Mouse (Mus musculus) cerebellum, adult 8-10 months (tissue): ENCODE measurements around the gene Stub1.
"Not testable (repeated sequence)": the region's sequence is repeated elsewhere in the genome, so short reads cannot be mapped to it uniquely, and the experiment has no call there.

Experiments
- DNase-seq: peaks from one replicate; pipeline ENCODE4 v3.0.0; 2022

The Stub1 gene

DNA sequence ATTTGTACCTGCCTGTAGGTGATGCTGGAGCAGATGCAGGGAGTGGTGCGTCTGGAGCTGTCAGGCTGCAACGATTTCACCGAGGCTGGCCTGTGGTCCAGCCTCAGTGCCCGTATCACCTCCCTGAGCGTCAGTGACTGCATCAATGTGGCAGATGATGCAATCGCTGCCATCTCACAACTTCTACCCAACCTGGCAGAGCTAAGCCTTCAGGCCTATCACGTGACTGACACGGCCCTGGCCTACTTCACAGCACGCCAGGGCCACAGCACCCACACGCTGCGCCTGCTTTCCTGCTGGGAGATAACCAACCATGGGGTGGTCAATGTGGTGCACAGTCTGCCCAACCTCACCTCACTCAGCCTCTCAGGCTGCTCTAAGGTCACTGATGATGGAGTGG, 15.5 kb downstream of the Stub1 start:
- no peak for DNase-seq

DNA sequence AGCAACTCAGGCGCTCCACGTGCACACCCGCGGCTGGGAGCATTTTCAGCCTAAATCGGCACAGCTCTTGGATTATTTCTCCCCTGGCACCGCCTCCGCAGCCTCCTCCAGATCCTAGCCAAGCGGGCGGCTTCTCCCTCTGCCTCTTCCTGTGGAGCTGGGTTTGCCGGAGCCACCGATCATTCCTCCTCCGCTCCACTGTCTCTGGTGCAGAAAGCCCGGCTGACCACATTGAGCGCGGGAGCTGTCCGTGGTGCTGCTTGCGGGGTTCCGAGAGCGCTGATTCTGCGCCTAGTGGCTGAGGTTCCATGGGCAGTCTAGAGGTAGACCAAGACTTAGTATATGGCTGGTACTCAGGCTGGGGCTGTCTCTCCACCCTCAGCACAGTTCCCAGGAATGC, 19.7 kb downstream of the Stub1 start:
- peak; percentile 61 for DNase-seq

DNA sequence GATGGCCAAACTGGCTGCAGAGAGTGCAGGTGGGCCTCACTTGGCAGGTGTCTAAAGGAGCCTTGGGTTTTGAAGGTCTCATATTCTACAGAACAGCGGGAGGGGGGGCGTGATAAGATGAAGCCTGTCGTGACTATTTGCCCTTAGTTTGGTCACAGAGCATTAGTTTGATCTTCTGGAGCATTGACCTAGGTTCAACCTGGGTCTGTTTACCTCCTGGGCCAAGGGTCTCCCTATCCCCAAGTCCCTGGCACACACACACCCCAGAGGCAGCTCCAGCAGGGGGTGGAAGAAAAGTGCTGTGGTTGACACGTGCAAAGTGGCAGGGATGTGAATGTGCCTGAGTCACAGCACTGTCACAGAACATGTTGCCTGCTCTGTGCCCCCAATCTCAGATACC, 22.3 kb downstream of the Stub1 start:
- DNase-seq: no peak

DNA sequence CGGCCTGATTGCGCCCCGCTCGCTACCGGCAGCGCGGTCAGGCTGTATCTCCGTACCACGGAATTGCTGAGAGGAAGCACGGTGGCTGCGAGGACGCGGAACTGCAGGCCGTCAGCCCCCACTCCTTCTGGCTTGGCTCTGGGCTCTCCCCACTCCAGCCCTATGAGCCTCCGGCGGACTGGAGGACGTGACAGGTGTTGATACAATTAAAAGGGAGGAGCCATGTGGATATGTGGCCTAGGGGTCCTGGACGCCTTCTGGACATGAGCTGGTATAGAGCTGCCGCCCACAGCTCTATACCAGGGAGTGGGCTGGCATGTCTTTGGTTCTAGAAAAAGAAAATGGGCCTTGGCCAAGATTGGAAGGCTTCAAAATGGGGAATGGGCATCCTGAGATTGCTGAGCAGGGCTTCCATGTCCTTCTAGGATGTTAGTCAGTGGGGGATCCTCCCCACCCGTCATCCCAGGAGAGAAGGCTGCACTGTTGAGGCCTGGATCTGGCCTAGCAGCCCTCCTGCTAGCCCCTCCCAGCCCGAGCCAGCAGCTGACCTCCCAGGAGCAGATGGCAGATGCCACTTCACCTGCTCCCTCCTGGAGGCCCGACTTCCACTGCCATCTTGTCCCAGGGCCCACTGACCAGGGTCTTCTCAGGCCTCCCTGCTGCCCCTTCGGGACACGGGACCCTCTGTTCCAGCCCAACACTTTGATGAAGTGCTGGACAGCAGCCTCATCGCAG, 23.4 kb downstream of the Stub1 start:
- DNase-seq: peak; percentile 72

DNA sequence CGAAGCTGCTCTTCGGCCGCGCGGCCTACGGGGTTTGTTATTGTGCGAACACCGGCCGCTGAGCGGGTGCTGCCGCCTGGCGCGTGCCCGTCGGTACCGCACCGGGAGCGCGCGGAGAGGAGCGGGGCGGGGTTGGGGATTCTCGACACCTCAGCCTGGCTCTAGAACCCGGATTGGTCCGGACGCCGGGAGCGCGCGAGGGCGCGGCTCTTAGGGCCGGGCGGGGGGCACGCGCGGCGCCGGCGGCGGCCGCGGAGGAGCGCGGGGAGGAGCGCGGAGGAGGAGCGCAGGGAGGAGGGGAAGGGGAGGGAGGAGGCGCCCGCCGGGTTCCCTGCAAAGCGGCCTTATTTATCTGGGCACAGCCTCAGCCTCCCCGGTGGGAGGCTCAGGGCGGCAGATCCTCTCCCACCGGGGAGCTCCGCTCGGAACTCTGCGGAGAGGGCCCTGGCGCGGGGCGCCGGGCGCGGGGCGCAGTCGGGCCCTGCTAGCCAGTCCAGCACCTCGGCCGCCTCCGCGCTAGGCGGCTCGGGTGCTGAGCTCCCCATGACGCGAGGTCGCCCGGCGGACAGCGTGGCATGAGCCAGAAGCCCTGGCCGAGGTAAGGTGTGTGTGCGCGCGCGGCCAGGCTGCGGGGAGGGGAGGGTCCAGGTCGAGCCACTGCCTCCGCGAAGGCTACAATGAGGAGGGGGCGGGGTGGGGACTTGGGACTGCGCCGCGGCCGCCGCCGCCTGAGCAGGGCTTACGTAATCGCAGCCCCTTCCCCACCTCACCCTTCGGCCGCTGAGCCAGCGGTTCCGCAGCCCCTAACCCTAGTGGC, 24.2 kb downstream of the Stub1 start, which contains the start of gene Fbxl16:
Gene Fbxl16, plus strand, starts transcription at position 297 of the 817 bp plus-strand sequence.
- DNase-seq: peak; percentile 95

DNA sequence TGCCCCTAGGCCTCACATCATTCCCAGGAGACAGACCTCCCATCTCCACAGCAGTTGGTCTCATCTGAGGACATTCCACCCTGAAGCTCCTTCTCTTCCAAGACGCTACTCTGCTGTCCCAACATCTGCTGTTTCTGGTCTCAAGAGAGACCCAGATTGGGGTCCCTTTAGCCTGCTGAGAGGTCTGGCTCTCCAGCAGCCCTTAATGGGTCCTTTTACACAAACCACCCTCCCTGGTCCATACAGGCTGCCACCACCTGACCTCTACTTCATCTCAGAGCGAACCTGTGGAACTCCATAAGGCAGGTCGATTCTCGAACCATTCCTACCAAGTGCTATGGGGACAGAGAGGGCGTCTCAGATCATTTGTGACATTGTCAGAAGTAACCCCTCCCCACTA, 25.2 kb downstream of the Stub1 start:
- DNase-seq: no peak

DNA sequence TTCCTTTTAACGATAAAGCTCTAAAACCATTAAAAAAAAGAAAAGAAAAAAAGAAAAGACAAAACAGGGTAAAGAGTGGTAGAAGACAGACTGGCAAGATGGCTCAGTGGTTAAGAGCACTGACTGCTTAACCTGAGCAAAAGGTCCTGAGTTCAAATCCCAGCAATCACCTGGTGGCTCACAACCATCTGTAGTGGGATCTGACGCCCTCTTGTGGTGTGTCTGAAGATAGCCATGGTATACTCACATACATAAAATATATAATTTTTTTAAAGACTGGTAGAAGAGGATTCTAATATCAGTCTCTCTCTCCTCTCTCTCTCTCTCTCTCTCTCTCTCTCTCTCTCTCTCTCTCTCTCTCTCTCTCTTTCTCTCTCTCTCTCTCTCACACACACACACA, 25.8 kb downstream of the Stub1 start:
- not testable (repeated sequence) for DNase-seq

DNA sequence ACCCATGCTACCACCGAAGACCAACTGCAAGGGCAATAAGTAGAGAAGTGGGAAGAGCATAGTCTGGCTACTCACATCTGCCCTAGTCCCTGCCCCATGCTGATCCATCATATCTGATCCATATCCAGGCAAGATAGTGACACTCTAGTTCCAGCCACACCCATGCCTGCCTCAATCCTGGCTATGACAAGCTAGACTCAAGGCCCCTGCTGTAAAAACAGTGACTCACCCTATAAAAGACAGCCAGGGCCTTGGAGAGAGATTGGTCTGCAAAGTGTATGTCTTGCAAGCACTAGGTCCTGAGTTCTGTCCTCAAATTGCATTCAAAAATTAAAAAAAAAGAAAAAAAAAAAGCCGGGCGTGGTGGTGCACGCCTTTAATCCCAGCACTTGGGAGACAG, 26.7 kb downstream of the Stub1 start:
- no peak for DNase-seq

DNA sequence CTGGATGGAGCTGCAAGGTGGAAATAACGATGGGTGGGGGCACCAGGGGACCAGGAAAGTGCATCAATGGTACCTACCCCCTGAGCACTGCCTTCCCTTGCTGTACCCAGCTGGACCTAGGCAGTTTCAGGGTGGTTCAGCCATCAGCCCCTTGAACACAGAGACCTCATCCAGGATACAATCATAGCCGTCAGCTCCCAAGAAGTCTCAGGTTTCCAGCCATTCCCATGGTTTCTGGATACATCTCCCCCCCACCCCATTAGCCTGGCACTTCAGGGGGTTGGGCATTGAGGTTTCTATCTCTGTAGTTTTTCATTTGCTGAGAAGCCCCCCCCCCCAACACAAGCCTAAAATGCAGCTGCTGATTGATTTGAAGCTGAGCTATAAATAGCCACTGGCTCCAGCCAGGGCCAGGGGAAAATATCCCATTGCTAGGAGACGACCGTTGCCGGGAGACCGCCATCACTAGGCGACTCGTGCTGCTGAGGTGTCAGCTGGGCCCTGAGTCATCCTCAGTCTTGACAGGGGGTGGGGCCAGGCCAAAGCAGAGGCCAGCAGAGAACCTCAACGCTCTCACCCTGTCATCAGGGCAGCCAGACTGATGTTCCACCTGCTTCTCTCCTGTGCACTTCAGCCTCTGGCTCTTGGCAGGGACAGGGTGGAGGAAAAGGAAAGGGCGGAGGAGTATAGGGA, 30.2 kb downstream of the Stub1 start:
- DNase-seq: no peak

DNA sequence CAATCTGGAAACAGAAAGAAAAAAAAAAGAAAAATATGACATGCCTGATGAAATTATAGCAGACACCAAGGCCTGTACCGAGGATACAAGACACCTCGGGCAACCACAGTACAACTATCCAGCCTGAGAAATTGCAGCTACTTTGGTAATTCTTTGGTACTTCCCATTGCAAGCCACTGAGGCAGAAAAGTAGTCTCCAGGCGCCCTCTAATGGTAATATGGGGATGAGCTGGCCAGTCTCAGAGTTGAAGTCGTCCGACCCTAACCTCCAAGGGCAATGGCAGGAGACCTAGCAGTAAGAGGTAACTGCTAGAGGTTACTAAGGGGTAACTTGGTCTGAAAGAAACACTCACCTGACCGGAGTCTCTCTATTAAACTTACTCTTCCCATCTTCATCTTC, 32.2 kb downstream of the Stub1 start:
- DNase-seq: peak; percentile 70

DNA sequence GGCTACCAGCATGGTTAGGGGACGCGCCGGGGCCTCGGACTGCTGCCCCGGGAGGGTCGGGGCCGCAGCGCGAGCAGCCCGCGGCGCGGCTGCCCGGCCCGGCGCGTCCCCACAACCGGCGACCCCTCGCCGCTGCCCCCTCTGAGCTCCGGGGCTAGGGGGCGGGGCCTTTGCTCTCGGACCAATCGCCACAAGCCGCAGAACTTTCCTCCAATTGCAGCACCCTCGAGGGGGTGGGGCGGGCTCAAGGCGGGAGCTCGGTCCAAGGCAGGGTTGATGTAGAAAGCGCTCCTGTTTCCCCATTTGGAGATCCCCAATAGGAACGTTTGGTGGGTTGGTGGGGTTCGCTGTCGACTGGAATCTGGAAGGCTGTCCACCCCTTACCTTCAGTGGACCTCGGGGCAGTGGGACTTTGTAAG, 36.2 kb downstream of the Stub1 start, which contains the start of gene Metrn:
Gene Metrn, minus strand, starts transcription at position 186 of the 419 bp plus-strand sequence.
- peak; percentile 65 for DNase-seq

DNA sequence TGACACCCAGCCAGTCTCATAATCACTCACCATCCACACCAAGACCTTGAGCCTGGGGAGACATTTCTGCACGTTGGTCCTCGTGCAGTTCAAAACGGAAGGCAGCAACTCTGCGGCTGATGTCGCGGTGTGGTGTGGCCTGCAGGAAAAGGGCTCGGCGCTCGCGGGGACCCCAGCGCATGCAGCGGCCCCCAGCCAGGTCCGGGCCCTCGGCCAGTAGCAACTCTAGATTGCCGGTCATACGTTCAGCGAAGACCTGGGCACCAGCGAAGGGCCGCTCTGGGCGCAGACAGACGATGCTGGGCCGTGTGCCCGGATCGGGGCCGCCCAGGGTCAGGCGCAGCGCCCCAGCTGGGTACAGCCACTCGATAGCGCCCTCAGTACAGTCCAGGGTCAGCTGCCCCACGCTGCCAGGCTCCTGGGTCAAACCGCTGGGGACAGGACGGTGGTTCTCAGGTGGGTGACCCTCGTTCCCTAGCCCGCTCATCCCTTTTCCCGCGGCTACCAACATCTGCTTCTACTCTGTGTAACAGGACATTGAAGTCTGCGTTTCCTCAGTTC, 36.9 kb downstream of the Stub1 start:
- DNase-seq: no peak

DNA sequence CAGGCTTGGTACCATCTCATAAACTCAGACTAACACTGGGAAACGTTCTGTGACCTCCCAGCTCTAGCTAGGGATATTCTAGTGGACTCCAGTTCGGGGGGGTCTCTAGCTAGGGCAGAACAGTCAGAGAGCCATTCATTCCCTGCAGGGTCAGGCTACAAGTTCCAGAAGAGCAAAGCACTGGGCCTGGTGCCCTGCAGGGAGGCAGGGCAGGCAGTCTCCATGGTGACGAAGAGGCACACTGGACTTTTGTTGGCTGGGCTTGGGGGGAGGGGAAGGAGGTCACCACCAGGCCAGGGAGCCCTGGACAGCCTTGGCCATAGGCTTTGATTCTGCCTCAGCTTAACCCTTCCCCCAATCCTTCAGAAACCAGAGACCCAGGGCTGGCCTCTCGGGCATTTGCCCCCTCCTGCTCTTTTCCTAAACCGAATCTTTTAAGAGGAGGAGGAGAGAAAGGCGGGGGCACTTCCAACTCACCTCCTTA, 37.6 kb downstream of the Stub1 start, which contains the start of gene AC134908.4:
Gene AC134908.4, minus strand, starts transcription at position 51 of the 484 bp plus-strand sequence.
- no peak for DNase-seq

DNA sequence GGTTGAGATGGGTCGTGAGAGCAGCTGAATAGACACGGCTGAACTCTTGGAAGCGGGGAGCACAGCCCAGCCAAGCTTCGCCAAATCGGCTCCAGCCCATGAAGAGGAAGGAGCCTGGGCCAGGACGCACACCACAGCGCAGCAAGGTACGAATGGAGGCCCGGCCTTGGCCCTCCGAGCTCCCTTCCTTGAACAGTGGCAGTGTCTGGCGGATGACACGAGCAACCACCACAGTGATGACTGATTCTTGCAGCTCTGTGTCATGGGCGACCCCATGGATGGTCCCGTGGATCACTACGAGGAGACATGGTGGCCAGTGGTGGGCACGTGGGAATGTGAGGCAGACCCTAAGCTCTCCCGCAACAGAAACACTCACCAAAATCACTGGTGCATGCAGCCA, 38.2 kb downstream of the Stub1 start:
- DNase-seq: no peak

DNA sequence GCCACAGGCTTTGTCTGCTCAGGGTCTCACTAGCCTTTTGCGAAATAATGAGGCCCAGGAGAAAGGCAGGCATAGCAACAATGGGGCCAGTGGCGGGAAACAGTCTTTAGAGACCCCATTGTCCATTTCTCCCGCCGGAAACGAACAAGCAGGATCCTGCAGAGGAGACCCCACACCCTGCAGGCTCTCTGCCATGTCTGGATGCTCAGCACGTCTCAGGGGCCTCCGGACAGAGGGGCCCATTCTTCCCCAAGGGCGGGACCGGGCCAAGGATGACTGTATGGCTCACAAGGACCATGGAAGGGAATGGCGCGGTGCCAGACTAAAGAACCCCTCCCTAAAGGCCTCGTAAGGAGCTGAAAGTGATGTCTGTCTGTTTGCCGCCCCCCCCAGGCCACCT, 39.0 kb downstream of the Stub1 start:
- DNase-seq: no peak

DNA sequence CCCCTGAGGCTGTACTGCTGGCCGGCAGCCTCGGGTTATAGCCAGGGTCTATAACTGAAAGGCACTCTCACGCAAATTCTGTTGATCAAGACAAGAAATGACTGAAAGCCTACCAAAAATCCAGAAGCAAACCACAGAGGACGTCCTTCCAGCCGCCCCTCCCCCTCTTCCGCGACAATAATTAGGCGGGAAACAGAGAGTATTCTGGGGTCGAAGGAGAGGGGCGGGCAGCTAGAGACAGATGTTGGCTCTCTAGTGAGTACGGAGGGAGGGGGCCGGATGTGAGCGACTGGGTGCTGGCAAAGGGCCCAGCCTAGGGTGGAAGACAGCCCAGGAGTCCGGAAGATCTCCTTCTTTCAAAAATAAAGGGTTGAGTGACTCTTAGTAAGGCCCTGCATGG, 40.6 kb downstream of the Stub1 start, which contains the start of gene Fam173a:
Gene Fam173a, minus strand, starts transcription at position 287 of the 400 bp plus-strand sequence.
- peak; percentile 58 for DNase-seq

DNA sequence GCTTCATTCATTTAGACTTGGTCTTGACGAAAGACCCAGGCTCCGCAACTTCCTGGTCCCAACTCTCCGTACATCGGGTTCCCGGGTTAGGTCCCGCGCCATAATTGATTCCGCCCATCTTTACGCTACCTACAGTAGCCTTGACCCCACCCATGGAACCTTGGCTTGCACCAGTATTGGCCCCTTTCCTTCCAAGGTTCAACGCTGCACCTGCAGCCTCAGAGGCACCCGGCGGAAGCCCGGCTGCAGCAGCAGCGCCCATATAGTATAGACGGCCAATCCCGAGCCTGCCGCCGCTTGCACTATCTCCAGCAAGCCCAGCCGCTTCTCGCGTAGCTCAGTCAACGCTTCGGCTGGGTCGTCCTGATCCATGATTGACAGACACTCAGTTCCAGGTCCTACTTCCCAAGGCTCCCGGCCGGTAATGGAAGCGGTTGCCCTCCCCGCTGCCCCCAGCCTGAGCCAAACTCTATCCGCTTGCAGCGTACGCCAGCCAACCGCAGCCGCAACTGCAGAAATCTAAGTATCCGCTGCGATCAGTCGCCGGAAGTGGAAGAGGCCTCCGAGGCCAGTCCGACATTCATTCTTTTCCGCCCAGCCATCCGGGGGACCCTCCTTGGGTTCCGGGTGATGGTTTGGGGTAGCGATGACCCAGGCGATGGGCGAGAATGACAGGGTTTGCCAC, 41.2 kb downstream of the Stub1 start:
- DNase-seq: peak; percentile 90

DNA sequence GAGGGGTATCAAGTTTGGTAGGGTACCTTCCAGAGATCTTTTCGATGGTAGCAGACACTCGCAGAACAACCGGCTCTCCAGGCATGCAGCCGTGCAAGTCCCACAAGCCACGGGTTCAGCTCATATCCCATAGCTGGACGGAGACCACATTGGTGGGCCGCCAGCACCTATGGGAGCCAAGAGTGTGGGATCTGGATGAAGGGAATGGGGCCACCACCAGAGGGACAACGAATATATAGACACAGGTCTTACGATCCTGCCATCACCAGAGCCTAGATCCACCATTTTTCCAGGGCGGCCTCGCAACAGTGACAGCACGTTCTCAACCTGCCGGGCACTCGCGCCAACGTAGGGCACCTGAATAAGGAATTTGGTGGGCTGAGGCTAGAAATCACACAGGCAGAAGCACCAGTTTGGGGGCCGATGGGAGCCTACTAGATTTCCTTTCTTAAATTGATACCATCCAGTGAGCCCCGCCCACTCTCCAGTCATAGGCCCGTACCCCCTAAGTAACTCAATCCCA, 41.8 kb downstream of the Stub1 start:
- DNase-seq: no peak

DNA sequence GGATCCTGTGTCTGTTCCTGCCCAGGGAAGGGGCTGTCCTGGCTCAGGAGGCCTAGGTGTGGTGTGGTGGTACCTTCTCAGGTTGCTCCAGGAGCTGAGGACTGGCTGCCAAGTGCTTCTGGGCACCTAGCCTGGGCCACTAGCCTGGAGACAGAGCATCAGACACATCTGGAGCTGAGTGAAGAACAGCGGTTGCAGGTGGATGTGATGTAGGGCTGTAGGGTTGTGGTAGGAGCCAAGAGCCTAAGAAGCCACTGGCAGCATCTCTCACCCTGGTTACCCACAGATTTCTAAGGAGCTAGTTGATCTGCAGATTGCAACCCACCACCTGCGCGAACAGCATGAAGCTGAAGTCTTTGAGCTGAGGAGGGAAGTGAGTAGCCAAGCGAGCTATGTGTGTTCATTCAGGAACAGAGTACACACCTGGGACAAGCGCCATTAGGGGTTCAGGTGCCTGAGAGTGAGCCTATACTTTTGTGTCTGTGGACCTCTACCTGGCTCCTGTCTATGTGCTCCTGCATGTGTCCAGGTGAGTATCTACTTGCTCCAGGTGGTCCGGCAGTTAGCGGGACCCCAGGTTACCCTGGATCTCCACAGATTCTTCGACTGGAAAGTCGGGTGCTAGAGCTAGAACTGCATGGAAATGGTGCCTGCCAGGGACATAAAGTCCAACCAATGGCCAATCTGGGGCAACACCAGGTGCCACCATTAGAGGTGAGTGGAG, 46.3 kb downstream of the Stub1 start:
- DNase-seq: peak; percentile 15

DNA sequence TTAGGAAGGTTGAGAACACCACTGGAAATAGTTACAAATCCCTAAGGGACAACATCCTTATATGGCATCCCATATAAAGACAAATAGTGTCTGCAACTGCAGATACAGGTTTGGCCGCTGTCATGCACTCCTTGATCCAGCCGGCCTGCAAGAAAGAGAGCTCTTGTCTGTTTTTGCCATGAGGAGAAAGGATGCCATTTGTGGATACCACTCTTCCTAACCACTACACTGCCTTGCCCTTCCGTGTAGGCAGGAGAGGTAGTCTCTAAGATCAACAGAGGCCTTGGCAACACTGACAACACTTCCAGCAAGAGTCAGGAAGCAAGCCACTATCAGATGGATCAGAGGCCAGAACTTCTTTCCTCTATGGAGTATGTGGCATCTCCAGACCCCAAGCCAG, 46.9 kb downstream of the Stub1 start, which contains the start of gene Ccdc78:
Gene Ccdc78, plus strand, starts transcription at position 301 of the 400 bp plus-strand sequence.
- peak; percentile 20 for DNase-seq

DNA sequence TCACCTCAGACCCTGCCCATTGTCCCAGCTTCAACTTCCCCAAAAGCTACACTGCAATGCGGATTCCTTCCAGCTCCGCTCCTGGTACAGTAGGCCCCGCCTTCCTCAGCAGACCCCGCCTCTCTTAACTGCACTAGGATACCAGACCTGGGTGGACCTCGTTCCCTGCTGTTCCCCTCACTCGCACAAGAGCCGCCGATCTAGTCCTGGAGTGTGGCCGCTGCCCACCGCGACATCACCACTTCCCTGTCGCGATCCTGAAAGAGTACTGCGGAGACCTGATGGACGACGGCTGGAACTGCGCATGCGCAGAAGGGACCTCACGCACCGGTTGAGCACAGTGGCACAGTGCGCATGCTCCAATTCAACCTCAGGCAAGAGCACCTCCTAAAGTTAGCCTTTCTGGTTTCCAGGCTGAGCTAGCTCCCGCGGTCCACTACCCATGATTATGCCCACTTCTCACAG, 47.9 kb downstream of the Stub1 start, which contains the start of gene Haghl:
Gene Haghl, minus strand, starts transcription at position 393 of the 465 bp plus-strand sequence.
- DNase-seq: peak; percentile 99
